Mouse (Mus musculus) kidney, embryonic 16.5 days (tissue): Measurements from ENCODE around the gene Pacs2. TPM values are rescaled to one million over a fixed set of nuclear protein-coding genes. Genes with fewer than 3 reads are reported as not detected.

Source experiments
- ATAC-seq: fragments of 200-750 bp; cut with Nextera tagmentation; 2 replicates; pipeline ENCODE4 v1.8.0; 2017; ENCODE audit warnings: moderate TSS enrichment; ENCODE audit not compliant: low FRiP score, low TSS enrichment
- H3K27ac ChIP-seq: fragments of 300-500 bp; sonication (generic); 2 replicates; pipeline ENCODE4 v1.5.1; 2014; ENCODE audit warnings: low read length
- H3K27me3 ChIP-seq: fragments of 300-500 bp; sonication (generic); 2 replicates; pipeline ENCODE4 v1.6.1; 2014; ENCODE audit warnings: low read length, control low read depth, mixed read lengths; ENCODE audit not compliant: insufficient read depth
- H3K36me3 ChIP-seq: fragments of 300-500 bp; sonication (generic); 2 replicates; pipeline ENCODE4 v1.6.1; 2014; ENCODE audit warnings: low read length, control low read depth, mixed read lengths; ENCODE audit not compliant: insufficient read depth
- H3K4me1 ChIP-seq: fragments of 300-500 bp; sonication (generic); 2 replicates; pipeline ENCODE4 v1.6.1; 2014; ENCODE audit warnings: low read length, control low read depth, mixed read lengths; ENCODE audit not compliant: insufficient read depth
- H3K4me2 ChIP-seq: fragments of 300-500 bp; sonication (generic); replicated peaks from 2 replicates; pipeline ENCODE4 v1.6.1; 2014; ENCODE audit warnings: low read depth, low read length
- H3K4me3 ChIP-seq: fragments of 300-500 bp; sonication (generic); 2 replicates; pipeline ENCODE4 v1.5.1; 2014; ENCODE audit warnings: mild to moderate bottlenecking, low read length
- H3K9ac ChIP-seq: fragments of 300-500 bp; sonication (generic); replicated peaks from 2 replicates; pipeline ENCODE4 v1.6.1; 2014; ENCODE audit warnings: low read length
- H3K9me3 ChIP-seq: fragments of 300-500 bp; sonication (generic); 2 replicates; pipeline ENCODE4 v1.6.1; 2016; ENCODE audit warnings: low read length, control low read depth
- WGBS: fragments of 180-500 bp; shearing (Covaris S2); extraction: QIAGEN DNeasy Blood & Tissue Kit; methylation state at CpG from one replicate; pipeline ENCODE4 v1.1.7; 2014; 5-methylcytosine and 5-hydroxymethylcytosine counted together
- polyA plus RNA-seq: library from polyadenylated mRNA; unstranded; fragments of >200 nt; fragmentation: Nextera tagmentation; extraction: Ambion mirVana; gene quantifications from 2 replicates; pipeline ENCODE4 v1.2.1, GENCODE M21; 2015

Pacs2 gene
- polyA plus RNA-seq, 1 experiment from 2014 or later: 13.8 TPM

- H3K27me3 ChIP-seq: no peaks in the 10 kb centered on the region
- no peaks in the 10 kb centered on the region for H3K36me3 ChIP-seq
- H3K27ac ChIP-seq: no peak overlapping the region
- no peak overlapping the region for H3K4me2 ChIP-seq
- peaks cover 8% of the 10 kb centered on the region for H3K4me1 ChIP-seq
- no peak overlapping the region for H3K9ac ChIP-seq
- ATAC-seq: no peak
- no peak overlapping the region for H3K4me3 ChIP-seq
- 0 out of 2 replicates have a peak, but pooled peaks cover under 1% of the 10 kb centered on the region for H3K9me3 ChIP-seq
These were observed 7.2 kb downstream of the Pacs2 start for GRCm38 (mm10) chr12:113021488-113021887.

- Histone ChIP-seq H3K4me2 (no peak overlapping the region), H3K27ac (no peak overlapping the region), H3K36me3 (no peaks in the 10 kb centered on the region), H3K4me3 (no peak overlapping the region), H3K9ac (no peak overlapping the region), H3K9me3 (0 out of 2 replicates have a peak, but pooled peaks cover 3% of the 10 kb centered on the region), H3K4me1 (no peaks in the 10 kb centered on the region), H3K27me3 (no peaks in the 10 kb centered on the region)
- no peak for ATAC-seq
- 82% methylated on average over 4 of the region's 4 CpGs for WGBS
These were observed 8.8 kb downstream of the Pacs2 start for GRCm38 (mm10) chr12:113023082-113023481.

GRCm38 (mm10) chr12:113026557-113026956 lies 12.2 kb downstream of the Pacs2 start:
- Histone ChIP-seq H3K4me2 (no peak overlapping the region), H3K27ac (no peak overlapping the region), H3K4me3 (no peak overlapping the region), H3K4me1 (peaks cover 4% of the 10 kb centered on the region; the same call in 1 of the 2 replicates), H3K9ac (no peak overlapping the region), H3K27me3 (no peaks in the 10 kb centered on the region), H3K9me3 (0 out of 2 replicates have a peak, but pooled peaks cover 3% of the 10 kb centered on the region), H3K36me3 (no peaks in the 10 kb centered on the region)
- ATAC-seq: no peak
- WGBS: 91% methylated on average over 1 of the region's 1 CpGs

- H3K27me3 ChIP-seq: no peaks in the 10 kb centered on the region
- peaks cover 13% of the 10 kb centered on the region for H3K4me1 ChIP-seq
These were observed 13.2 kb downstream of the Pacs2 start for GRCm38 (mm10) chr12:113027495-113027894.

GRCm38 (mm10) chr12:113028067-113028466 lies 13.8 kb downstream of the Pacs2 start:
- 57% methylated on average over 5 of the region's 5 CpGs for WGBS
- H3K9ac ChIP-seq: no peak overlapping the region

More at GRCm38 (mm10) chr12:113027495-113027894, 13.2 kb downstream of the Pacs2 start:
- H3K27ac ChIP-seq: no peak overlapping the region
- 93% methylated on average over 2 of the region's 2 CpGs for WGBS
- H3K36me3 ChIP-seq: no peaks in the 10 kb centered on the region
- H3K4me2 ChIP-seq: no peak overlapping the region
- H3K4me3 ChIP-seq: no peak overlapping the region
- no peak for ATAC-seq
- H3K9me3 ChIP-seq: 0 out of 2 replicates have a peak, but pooled peaks cover 3% of the 10 kb centered on the region
- no peak overlapping the region for H3K9ac ChIP-seq

GRCm38 (mm10) chr12:113028898-113029297 lies 14.6 kb downstream of the Pacs2 start:
- WGBS: 70% methylated on average over 9 of the region's 9 CpGs
- no peaks in the 10 kb centered on the region for H3K36me3 ChIP-seq
- H3K9me3 ChIP-seq: 0 out of 2 replicates have a peak, but pooled peaks cover 3% of the 10 kb centered on the region
- ATAC-seq: no peak
- no peak overlapping the region for H3K4me3 ChIP-seq
- H3K27me3 ChIP-seq: no peaks in the 10 kb centered on the region
- H3K9ac ChIP-seq: no peak overlapping the region
- no peak overlapping the region for H3K27ac ChIP-seq
- no peak overlapping the region for H3K4me2 ChIP-seq
- peaks cover 27% of the 10 kb centered on the region for H3K4me1 ChIP-seq

More at GRCm38 (mm10) chr12:113028067-113028466, 13.8 kb downstream of the Pacs2 start:
- no peak overlapping the region for H3K27ac ChIP-seq
- no peaks in the 10 kb centered on the region for H3K27me3 ChIP-seq
- no peaks in the 10 kb centered on the region for H3K36me3 ChIP-seq
- H3K9me3 ChIP-seq: 0 out of 2 replicates have a peak, but pooled peaks cover 3% of the 10 kb centered on the region
- no peak overlapping the region for H3K4me3 ChIP-seq
- no peak for ATAC-seq
- H3K4me2 ChIP-seq: no peak overlapping the region
- peaks cover 19% of the 10 kb centered on the region for H3K4me1 ChIP-seq

GRCm38 (mm10) chr12:113030046-113030445 lies 15.7 kb downstream of the Pacs2 start:
- H3K4me1 ChIP-seq: peaks cover 28% of the 10 kb centered on the region
- H3K4me3 ChIP-seq: no peak overlapping the region
- WGBS: 41% methylated on average over 4 of the region's 4 CpGs
- no peak for ATAC-seq
- 0 out of 2 replicates have a peak overlapping the region, but pooled peaks have one; percentile 27 for H3K9ac ChIP-seq
- H3K27me3 ChIP-seq: no peaks in the 10 kb centered on the region
- H3K4me2 ChIP-seq: no peak overlapping the region
- no peak overlapping the region for H3K27ac ChIP-seq
- H3K9me3 ChIP-seq: 0 out of 2 replicates have a peak, but pooled peaks cover 3% of the 10 kb centered on the region
- H3K36me3 ChIP-seq: no peaks in the 10 kb centered on the region

GRCm38 (mm10) chr12:113030993-113031392 lies 16.7 kb downstream of the Pacs2 start:
- no peak overlapping the region for H3K27ac ChIP-seq
- 79% methylated on average over 9 of the region's 9 CpGs for WGBS

GRCm38 (mm10) chr12:113031441-113031840 lies 17.1 kb downstream of the Pacs2 start:
- Histone ChIP-seq H3K36me3 (0 out of 2 replicates have a peak, but pooled peaks cover 2% of the 10 kb centered on the region), H3K4me2 (no peak overlapping the region), H3K9me3 (0 out of 2 replicates have a peak, but pooled peaks cover 3% of the 10 kb centered on the region), H3K9ac (no peak overlapping the region), H3K27me3 (no peaks in the 10 kb centered on the region), H3K27ac (peak overlapping the region; percentile 72; the same call in 1 of the 2 replicates), H3K4me3 (no peak overlapping the region), H3K4me1 (peaks cover 28% of the 10 kb centered on the region)
- ATAC-seq: no peak
- 83% methylated on average over 6 of the region's 6 CpGs for WGBS

More at GRCm38 (mm10) chr12:113030993-113031392, 16.7 kb downstream of the Pacs2 start:
- Histone ChIP-seq H3K9ac (no peak overlapping the region), H3K4me2 (no peak overlapping the region), H3K9me3 (0 out of 2 replicates have a peak, but pooled peaks cover 3% of the 10 kb centered on the region), H3K4me3 (no peak overlapping the region), H3K36me3 (0 out of 2 replicates have a peak, but pooled peaks cover 2% of the 10 kb centered on the region), H3K4me1 (peaks cover 28% of the 10 kb centered on the region), H3K27me3 (no peaks in the 10 kb centered on the region)
- ATAC-seq: no peak
